Mouse (Mus musculus): ENCODE results near the gene Rps21. TPM values are rescaled to one million over a fixed set of nuclear protein-coding genes. Genes with fewer than 3 reads are reported as not detected.

Rps21 gene
- 2,108 and 3,314 TPM in 2 replicates for polyA plus RNA-seq (2012; rRNA removed)

DNA sequence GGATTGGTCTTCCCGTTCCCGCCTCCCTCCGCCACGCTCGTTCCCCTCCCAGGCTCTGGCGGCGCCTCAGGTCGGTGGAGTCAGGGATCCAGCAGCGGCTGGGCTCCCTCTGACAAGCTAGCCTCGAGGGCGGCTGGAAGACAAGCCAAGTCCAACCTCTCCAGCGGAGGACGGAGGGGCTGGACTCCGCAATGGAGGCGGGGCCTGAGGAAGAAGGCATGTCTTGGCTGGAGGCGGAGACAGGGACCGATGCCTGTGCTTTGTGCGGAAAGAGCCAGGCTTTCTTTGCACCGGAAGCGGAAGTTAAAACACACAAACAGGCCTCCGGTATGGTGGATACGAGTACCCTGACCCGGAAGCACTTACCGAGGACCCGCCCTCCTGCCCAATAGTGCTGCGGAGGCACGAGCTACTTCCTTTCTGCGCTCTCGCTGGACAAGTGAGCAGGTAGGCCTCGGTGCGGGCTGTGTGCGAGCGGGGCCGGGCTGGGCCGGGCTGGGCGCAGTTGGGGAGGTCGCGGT lies at the start of gene Rps21:
Gene Rps21 (plus strand): TSS at position 377 of the 521 bp plus-strand sequence.
- DNase-seq (ENCODE audit: low read depth) = peak; percentile 100

DNA sequence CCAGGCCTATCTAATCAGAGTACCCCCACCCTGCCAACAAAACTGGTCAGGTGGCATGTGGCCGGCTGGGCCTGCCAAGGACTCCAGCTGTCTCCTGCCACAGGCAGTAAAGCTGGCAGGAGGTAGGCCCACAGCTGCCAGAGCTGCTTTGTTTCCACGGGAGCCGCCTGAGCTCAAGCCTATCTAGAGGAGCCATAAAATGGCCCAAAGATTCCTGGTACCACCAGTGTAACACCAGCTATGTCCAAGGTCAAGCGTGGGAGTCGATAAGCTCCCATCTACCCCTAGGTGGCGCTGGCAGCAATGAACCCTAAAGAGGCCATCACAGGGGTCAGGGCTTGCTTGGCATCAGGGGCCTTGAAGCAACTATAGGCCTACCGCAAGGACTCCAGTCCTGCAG lies 49.3 kb upstream of the Rps21 start:
- DNase-seq (ENCODE audit: low read depth) = peak; percentile 53

More for the DNA sequence above, at the start of gene Rps21:
- TF ChIP-seq POLR2A (IDR thresholded peaks at IDR 0.05; ENCODE audit: borderline replicate concordance, extremely low read depth, insufficient read depth, insufficient read length, poor library complexity, severe bottlenecking) = peak; percentile 58; the same call in 1 of the 2 replicates
- TF ChIP-seq CTCF (IDR thresholded peaks at IDR 0.05; ENCODE audit: borderline replicate concordance, extremely low read depth, insufficient read depth, insufficient read length) = no peak

GRCm38 (mm10) chr2:180208976-180209375 lies 48.2 kb upstream of the Rps21 start:
- DNase-seq (ENCODE audit: low read depth) = no peak
- no peak for TF ChIP-seq POLR2A (IDR thresholded peaks at IDR 0.05; ENCODE audit: borderline replicate concordance, extremely low read depth, insufficient read depth, insufficient read length, poor library complexity, severe bottlenecking)
- TF ChIP-seq CTCF (IDR thresholded peaks at IDR 0.05; ENCODE audit: borderline replicate concordance, extremely low read depth, insufficient read depth, insufficient read length) = no peak

More for the DNA sequence above, 49.3 kb upstream of the Rps21 start:
- TF ChIP-seq POLR2A (IDR thresholded peaks at IDR 0.05; ENCODE audit: borderline replicate concordance, extremely low read depth, insufficient read depth, insufficient read length, poor library complexity, severe bottlenecking) (no peak), CTCF (IDR thresholded peaks at IDR 0.05; ENCODE audit: borderline replicate concordance, extremely low read depth, insufficient read depth, insufficient read length) (peak; percentile 45; the same call in 1 of the 2 replicates)

DNA sequence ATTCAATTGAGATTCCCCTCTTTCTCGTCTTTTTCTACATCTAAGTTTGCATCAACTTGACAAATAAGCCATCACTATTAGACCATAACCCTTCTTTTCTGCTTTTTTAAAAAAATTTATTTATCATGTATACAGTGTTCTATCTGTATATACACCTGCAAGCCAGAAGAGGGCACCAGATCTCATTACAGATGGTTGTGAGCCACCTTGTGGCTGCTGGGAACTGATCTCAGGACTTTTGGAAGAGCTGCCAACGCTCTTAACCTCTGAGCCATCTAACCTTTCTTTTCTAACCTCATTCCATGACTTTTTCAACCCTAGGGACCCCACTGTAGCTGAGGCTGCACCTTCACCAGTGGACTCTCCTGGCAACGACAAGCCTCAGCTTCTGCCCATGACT lies 44.9 kb upstream of the Rps21 start:
- no peak for DNase-seq (ENCODE audit: low read depth)
- TF ChIP-seq POLR2A (IDR thresholded peaks at IDR 0.05; ENCODE audit: borderline replicate concordance, extremely low read depth, insufficient read depth, insufficient read length, poor library complexity, severe bottlenecking) (no peak), CTCF (IDR thresholded peaks at IDR 0.05; ENCODE audit: borderline replicate concordance, extremely low read depth, insufficient read depth, insufficient read length) (no peak)

GRCm38 (mm10) chr2:180214352-180214978 lies 42.7 kb upstream of the Rps21 start:
- TF ChIP-seq CTCF (IDR thresholded peaks at IDR 0.05; ENCODE audit: borderline replicate concordance, extremely low read depth, insufficient read depth, insufficient read length) (no peak), POLR2A (IDR thresholded peaks at IDR 0.05; ENCODE audit: borderline replicate concordance, extremely low read depth, insufficient read depth, insufficient read length, poor library complexity, severe bottlenecking) (no peak)
- no peak for DNase-seq (ENCODE audit: low read depth)

- TF ChIP-seq POLR2A (IDR thresholded peaks at IDR 0.05; ENCODE audit: borderline replicate concordance, extremely low read depth, insufficient read depth, insufficient read length, poor library complexity, severe bottlenecking) (no peak), CTCF (IDR thresholded peaks at IDR 0.05; ENCODE audit: borderline replicate concordance, extremely low read depth, insufficient read depth, insufficient read length) (no peak)
- no peak for DNase-seq (ENCODE audit: low read depth)
Measured at GRCm38 (mm10) chr2:180215011-180215461, 42.1 kb upstream of the Rps21 start.

- TF ChIP-seq CTCF (IDR thresholded peaks at IDR 0.05; ENCODE audit: borderline replicate concordance, extremely low read depth, insufficient read depth, insufficient read length) (no peak), POLR2A (IDR thresholded peaks at IDR 0.05; ENCODE audit: borderline replicate concordance, extremely low read depth, insufficient read depth, insufficient read length, poor library complexity, severe bottlenecking) (no peak)
- DNase-seq (ENCODE audit: low read depth) = no peak
Measured at GRCm38 (mm10) chr2:180215951-180216350, 41.2 kb upstream of the Rps21 start.

GRCm38 (mm10) chr2:180216921-180217320 lies 40.3 kb upstream of the Rps21 start:
- no peak for DNase-seq (ENCODE audit: low read depth)
- TF ChIP-seq CTCF (IDR thresholded peaks at IDR 0.05; ENCODE audit: borderline replicate concordance, extremely low read depth, insufficient read depth, insufficient read length) (no peak), POLR2A (IDR thresholded peaks at IDR 0.05; ENCODE audit: borderline replicate concordance, extremely low read depth, insufficient read depth, insufficient read length, poor library complexity, severe bottlenecking) (no peak)

GRCm38 (mm10) chr2:180217587-180217986 lies 39.6 kb upstream of the Rps21 start:
- no peak for TF ChIP-seq POLR2A (IDR thresholded peaks at IDR 0.05; ENCODE audit: borderline replicate concordance, extremely low read depth, insufficient read depth, insufficient read length, poor library complexity, severe bottlenecking)
- TF ChIP-seq CTCF (IDR thresholded peaks at IDR 0.05; ENCODE audit: borderline replicate concordance, extremely low read depth, insufficient read depth, insufficient read length) = no peak
- DNase-seq (ENCODE audit: low read depth) = no peak

GRCm38 (mm10) chr2:180218241-180218640 lies 38.9 kb upstream of the Rps21 start:
- DNase-seq (ENCODE audit: low read depth) = no peak
- TF ChIP-seq POLR2A (IDR thresholded peaks at IDR 0.05; ENCODE audit: borderline replicate concordance, extremely low read depth, insufficient read depth, insufficient read length, poor library complexity, severe bottlenecking) = no peak
- TF ChIP-seq CTCF (IDR thresholded peaks at IDR 0.05; ENCODE audit: borderline replicate concordance, extremely low read depth, insufficient read depth, insufficient read length) = no peak

DNA sequence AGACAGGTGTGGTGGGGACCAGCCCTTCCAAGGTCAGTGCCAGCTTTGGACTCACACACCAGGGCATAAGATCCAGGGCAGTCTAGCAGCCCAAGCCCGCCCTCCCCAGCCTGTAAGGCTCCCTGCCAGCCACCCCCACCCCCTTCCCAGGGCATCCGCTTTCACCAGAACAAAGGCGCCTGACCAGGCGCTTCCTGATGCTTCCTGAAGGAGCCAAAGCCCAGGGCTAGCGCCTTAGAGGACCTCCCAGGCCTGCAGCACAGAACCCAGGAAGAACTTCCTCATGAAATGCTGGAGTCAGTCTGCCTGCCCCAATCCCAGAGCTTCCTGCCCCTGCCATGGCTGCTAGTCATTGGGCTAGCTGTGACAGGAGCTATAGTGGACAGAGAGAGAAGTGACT lies 38.5 kb upstream of the Rps21 start:
- no peak for TF ChIP-seq CTCF (IDR thresholded peaks at IDR 0.05; ENCODE audit: borderline replicate concordance, extremely low read depth, insufficient read depth, insufficient read length)
- TF ChIP-seq POLR2A (IDR thresholded peaks at IDR 0.05; ENCODE audit: borderline replicate concordance, extremely low read depth, insufficient read depth, insufficient read length, poor library complexity, severe bottlenecking) = no peak
- peak; percentile 40 for DNase-seq (ENCODE audit: low read depth)
